Mouse (Mus musculus) midbrain, embryonic 15.5 days (tissue): Measurements from ENCODE around the gene Osbpl11. TPM values are rescaled to one million over a fixed set of nuclear protein-coding genes. Genes with fewer than 3 reads are reported as not detected.

Source experiments
- ATAC-seq: fragments of 200-750 bp; cut with Nextera tagmentation; replicated peaks from 2 replicates; pipeline ENCODE4 v1.8.0; 2017; ENCODE audit warnings: moderate TSS enrichment
- H3K27ac ChIP-seq: fragments of 300-500 bp; sonication (generic); 2 replicates; pipeline ENCODE4 v1.5.1; 2015; ENCODE audit warnings: mild to moderate bottlenecking, inconsistent platforms
- H3K27me3 ChIP-seq: fragments of 300-500 bp; sonication (generic); replicated peaks from 2 replicates; pipeline ENCODE4 v1.6.1; 2015; ENCODE audit warnings: inconsistent platforms
- H3K36me3 ChIP-seq: fragments of 300-500 bp; sonication (generic); replicated peaks from 2 replicates; pipeline ENCODE4 v1.6.1; 2015; ENCODE audit warnings: inconsistent platforms
- H3K4me1 ChIP-seq: fragments of 300-500 bp; sonication (generic); 2 replicates; pipeline ENCODE4 v1.6.1; 2015; ENCODE audit warnings: inconsistent platforms
- H3K4me2 ChIP-seq: fragments of 300-500 bp; sonication (generic); 2 replicates; pipeline ENCODE4 v1.6.1; 2015; ENCODE audit warnings: inconsistent platforms, mild to moderate bottlenecking, moderate library complexity
- H3K4me3 ChIP-seq: fragments of 300-500 bp; sonication (generic); 2 replicates; pipeline ENCODE4 v1.5.1; 2015; ENCODE audit warnings: mild to moderate bottlenecking, inconsistent platforms
- H3K9ac ChIP-seq: fragments of 300-500 bp; sonication (generic); 2 replicates; pipeline ENCODE4 v1.6.1; 2015; ENCODE audit warnings: mild to moderate bottlenecking, inconsistent platforms
- H3K9me3 ChIP-seq: fragments of 300-500 bp; sonication (generic); 2 replicates; pipeline ENCODE4 v1.6.1; 2016; ENCODE audit warnings: inconsistent platforms
- WGBS: fragments of 180-500 bp; shearing (Covaris S2); methylation state at CpG from one replicate; pipeline ENCODE4 v1.1.7; 2015; ENCODE audit warnings: mixed read lengths; 5-methylcytosine and 5-hydroxymethylcytosine counted together
- polyA plus RNA-seq: library from polyadenylated mRNA; unstranded; fragments of >200 nt; fragmentation: Nextera tagmentation; extraction: Ambion mirVana; gene quantifications from 2 replicates; pipeline ENCODE4 v1.2.1, GENCODE M21; 2015

Osbpl11 gene
- polyA plus RNA-seq, 1 experiment from 2014 or later, result 20.0 TPM

GRCm38 (mm10) chr16:33250651-33251120 is 65.8 kb downstream of the Osbpl11 start:
- Histone ChIP-seq H3K27ac (peak overlapping the region; percentile 3; the same call in 1 of the 2 replicates), H3K9ac (peak overlapping the region; percentile 95), H3K27me3 (no peaks in the 10 kb centered on the region), H3K4me1 (peaks cover 26% of the 10 kb centered on the region), H3K4me3 (peak overlapping the region; percentile 93), H3K4me2 (peak overlapping the region; percentile 85), H3K9me3 (no peaks in the 10 kb centered on the region), H3K36me3 (no peaks in the 10 kb centered on the region)
- WGBS, result 24% methylated on average over 9 of the region's 9 CpGs
- no peak; the same call in 1 of the 2 replicates for ATAC-seq

DNA sequence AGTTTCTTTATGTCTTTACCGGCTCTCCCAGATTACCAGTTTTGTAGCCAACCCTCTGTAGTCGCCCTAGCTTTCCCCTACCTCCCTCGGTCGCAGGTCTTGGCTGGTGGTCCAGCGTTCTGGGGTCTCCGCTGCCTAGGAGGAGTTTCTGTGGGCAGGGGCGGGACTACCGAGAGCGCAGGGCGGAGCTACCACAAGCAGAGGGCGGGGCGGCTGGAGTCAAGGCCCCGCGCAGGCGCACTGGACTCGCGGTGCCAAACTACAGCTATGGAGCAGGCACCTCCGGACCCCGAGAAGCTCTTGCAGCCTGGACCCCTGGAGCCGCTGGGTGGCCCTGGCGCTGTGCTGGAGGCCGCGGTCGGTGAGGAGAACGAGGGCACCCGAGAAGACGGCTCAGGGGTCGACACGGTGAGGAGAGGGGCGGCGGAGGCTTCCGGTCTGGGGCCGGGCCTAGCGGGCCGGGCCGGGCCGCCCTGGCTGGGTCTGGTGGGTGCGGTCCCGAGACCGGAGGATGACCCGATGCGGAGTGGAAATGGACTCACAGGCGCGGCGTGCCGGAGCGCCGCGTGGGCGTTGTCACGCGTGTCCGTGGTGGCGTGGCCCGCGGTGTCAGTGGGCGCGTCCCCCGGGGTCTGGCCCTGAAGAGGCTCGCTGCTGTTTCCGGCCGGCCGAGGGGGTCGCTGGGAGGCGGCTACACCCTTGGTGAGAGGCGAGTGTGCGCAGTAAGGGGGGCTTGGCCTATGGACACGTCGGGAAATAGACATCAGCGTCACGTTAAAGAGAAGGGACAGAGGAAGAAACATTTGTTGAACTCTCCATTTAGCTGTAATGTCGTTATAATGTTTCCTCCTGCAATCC is 66.6 kb downstream of the Osbpl11 start, which contains the start of gene Snx4:
TSS of gene Snx4 (plus strand) at position 249 of the 858 bp plus-strand sequence.
- peak within 1 kb of the TSS; percentile 83 for H3K27ac ChIP-seq
- H3K4me1 ChIP-seq, result peaks cover 27% of the 10 kb centered on the region
- H3K4me3 ChIP-seq, result peak within 1 kb of the TSS; percentile 93
- peak within 1 kb of the TSS; percentile 85 for H3K4me2 ChIP-seq
- no peaks in the 10 kb centered on the region for H3K36me3 ChIP-seq
- ATAC-seq, result peak; percentile 94
- no peaks in the 10 kb centered on the region for H3K27me3 ChIP-seq
- no peaks in the 10 kb centered on the region for H3K9me3 ChIP-seq
- H3K9ac ChIP-seq, result peak within 1 kb of the TSS; percentile 95
- WGBS, result under 1% methylated on average over 72 of the region's 72 CpGs

DNA sequence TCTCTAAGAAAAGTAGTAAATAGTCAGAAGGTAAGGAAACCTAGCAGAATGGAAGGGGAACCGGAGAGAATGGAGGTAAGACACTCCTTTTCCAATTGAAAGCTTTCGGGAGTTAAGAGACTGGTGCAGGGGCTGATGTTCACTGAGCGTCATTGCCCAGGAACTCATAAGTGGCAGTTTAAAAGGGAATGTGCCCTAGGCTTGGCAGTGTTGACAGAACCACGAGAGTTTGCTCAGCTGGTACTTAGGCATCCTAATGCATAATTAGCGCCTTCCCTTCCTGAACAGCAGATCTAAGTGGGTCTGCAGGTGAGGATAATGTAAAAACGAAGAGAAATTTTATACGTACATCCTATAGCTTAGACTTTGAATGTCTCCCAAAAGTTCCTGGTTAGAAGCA is 70.7 kb downstream of the Osbpl11 start:
- no peaks in the 10 kb centered on the region for H3K27me3 ChIP-seq
- H3K27ac ChIP-seq, result no peak overlapping the region
- 82% methylated on average over 7 of the region's 7 CpGs for WGBS
- no peak overlapping the region for H3K4me2 ChIP-seq
- H3K9me3 ChIP-seq, result no peaks in the 10 kb centered on the region
- no peak overlapping the region for H3K9ac ChIP-seq
- H3K4me3 ChIP-seq, result no peak overlapping the region
- no peaks in the 10 kb centered on the region for H3K36me3 ChIP-seq
- no peak for ATAC-seq
- H3K4me1 ChIP-seq, result peaks cover 27% of the 10 kb centered on the region

DNA sequence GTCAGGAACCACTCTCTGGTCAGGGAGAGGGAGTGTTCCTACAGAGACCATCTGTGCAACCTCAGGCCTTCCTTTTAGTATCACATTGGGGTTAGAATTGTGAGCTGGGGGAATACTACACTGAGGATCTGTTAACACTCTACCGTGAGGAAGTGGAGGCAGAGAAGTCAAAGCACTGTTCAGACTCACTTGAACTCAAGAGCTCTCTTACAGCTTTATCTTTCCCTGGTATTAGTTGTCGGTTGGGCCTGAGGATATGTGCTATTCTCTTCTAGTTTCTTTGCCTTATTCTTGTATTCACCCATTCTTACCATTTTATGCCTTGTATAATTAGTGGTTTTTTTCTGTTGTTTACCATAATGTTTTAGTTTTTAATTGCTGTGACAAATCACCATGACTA is 73.7 kb downstream of the Osbpl11 start:
- no peak for ATAC-seq
- 86% methylated on average over 2 of the region's 2 CpGs for WGBS

DNA sequence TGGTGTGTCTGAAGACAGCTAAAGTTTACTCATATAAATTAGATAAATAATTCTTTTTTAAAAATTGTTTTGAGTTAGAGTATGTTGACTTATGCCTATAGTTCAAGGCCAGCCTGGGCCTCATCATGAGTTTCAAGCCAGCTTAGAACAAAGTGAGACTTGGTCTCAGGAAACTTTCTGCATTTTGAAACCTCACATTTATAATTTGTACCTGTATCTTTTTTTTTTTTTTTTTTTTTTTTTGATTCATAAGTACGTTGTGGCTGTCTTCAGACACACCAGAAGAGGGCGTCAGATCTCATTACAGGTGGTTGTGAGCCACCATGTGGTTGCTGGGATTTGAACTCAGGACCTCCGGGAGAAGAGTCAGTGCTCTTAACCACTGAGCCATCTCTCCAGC is 75.0 kb downstream of the Osbpl11 start:
- H3K4me2 ChIP-seq, result no peak overlapping the region
- H3K4me1 ChIP-seq, result peaks cover 7% of the 10 kb centered on the region; the same call in 1 of the 2 replicates
- H3K36me3 ChIP-seq, result no peaks in the 10 kb centered on the region; the same call in 1 of the 2 replicates
- H3K27ac ChIP-seq, result no peak overlapping the region
- no peak for ATAC-seq
- no peak overlapping the region for H3K9ac ChIP-seq
- no peaks in the 10 kb centered on the region for H3K27me3 ChIP-seq
- H3K4me3 ChIP-seq, result no peak overlapping the region
- WGBS, result 78% methylated on average over 3 of the region's 3 CpGs
- H3K9me3 ChIP-seq, result no peaks in the 10 kb centered on the region

More for the DNA sequence above, 73.7 kb downstream of the Osbpl11 start:
- peaks cover 10% of the 10 kb centered on the region for H3K4me1 ChIP-seq
- no peak overlapping the region for H3K4me2 ChIP-seq
- no peaks in the 10 kb centered on the region for H3K9me3 ChIP-seq
- H3K36me3 ChIP-seq, result no peaks in the 10 kb centered on the region
- no peak overlapping the region for H3K4me3 ChIP-seq
- no peaks in the 10 kb centered on the region for H3K27me3 ChIP-seq
- H3K27ac ChIP-seq, result no peak overlapping the region
- no peak overlapping the region for H3K9ac ChIP-seq

GRCm38 (mm10) chr16:33260825-33261224 is 76.0 kb downstream of the Osbpl11 start:
- 85% methylated on average over 8 of the region's 8 CpGs for WGBS
- ATAC-seq, result no peak
- no peaks in the 10 kb centered on the region for H3K27me3 ChIP-seq

GRCm38 (mm10) chr16:33261584-33262061 is 76.8 kb downstream of the Osbpl11 start:
- Histone ChIP-seq H3K4me2 (no peak overlapping the region), H3K4me1 (no peaks in the 10 kb centered on the region), H3K27me3 (no peaks in the 10 kb centered on the region), H3K27ac (no peak overlapping the region), H3K36me3 (peaks cover 7% of the 10 kb centered on the region; the same call in 1 of the 2 replicates), H3K4me3 (no peak overlapping the region), H3K9ac (no peak overlapping the region), H3K9me3 (no peaks in the 10 kb centered on the region)
- no peak for ATAC-seq
- 85% methylated on average over 2 of the region's 2 CpGs for WGBS

More at GRCm38 (mm10) chr16:33260825-33261224, 76.0 kb downstream of the Osbpl11 start:
- Histone ChIP-seq H3K4me3 (no peak overlapping the region), H3K9me3 (no peaks in the 10 kb centered on the region), H3K4me1 (no peaks in the 10 kb centered on the region), H3K4me2 (no peak overlapping the region), H3K36me3 (no peaks in the 10 kb centered on the region; the same call in 1 of the 2 replicates), H3K9ac (no peak overlapping the region), H3K27ac (no peak overlapping the region)

DNA sequence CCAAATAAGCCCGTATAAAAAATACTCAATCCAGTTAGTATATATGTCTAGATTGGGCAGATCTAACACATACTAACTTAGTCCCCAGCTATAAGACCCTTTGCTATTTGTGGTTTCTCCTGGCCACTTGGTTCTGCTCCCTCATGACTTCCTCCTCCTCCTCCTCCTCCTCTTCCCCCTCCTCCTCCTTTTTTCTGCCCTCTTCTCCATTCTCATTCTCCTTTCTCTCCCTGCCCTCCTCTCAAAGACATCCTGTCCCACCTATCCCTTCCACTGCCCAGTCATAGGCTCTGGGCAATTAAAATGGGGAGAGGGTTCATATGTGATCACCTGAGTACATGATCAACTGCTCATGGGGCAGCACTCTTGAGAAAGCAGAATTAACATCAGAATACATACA is 77.2 kb downstream of the Osbpl11 start:
- 94% methylated on average over 1 of the region's 1 CpGs for WGBS
- no peak for ATAC-seq
- peaks cover 8% of the 10 kb centered on the region; the same call in 1 of the 2 replicates for H3K36me3 ChIP-seq
- H3K9me3 ChIP-seq, result no peaks in the 10 kb centered on the region
- H3K27ac ChIP-seq, result no peak overlapping the region
- no peaks in the 10 kb centered on the region for H3K4me1 ChIP-seq
- H3K4me2 ChIP-seq, result no peak overlapping the region
- H3K9ac ChIP-seq, result no peak overlapping the region
- no peaks in the 10 kb centered on the region for H3K27me3 ChIP-seq
- H3K4me3 ChIP-seq, result no peak overlapping the region

- no peaks in the 10 kb centered on the region for H3K27me3 ChIP-seq
- no peak overlapping the region for H3K27ac ChIP-seq
- no peak overlapping the region for H3K9ac ChIP-seq
- 91% methylated on average over 9 of the region's 9 CpGs for WGBS
- peaks cover 18% of the 10 kb centered on the region for H3K36me3 ChIP-seq
- no peak overlapping the region for H3K4me3 ChIP-seq
- no peaks in the 10 kb centered on the region for H3K4me1 ChIP-seq
- no peak for ATAC-seq
- H3K4me2 ChIP-seq, result no peak overlapping the region
- H3K9me3 ChIP-seq, result no peaks in the 10 kb centered on the region
These were observed 82.9 kb downstream of the Osbpl11 start for GRCm38 (mm10) chr16:33267616-33268253.

GRCm38 (mm10) chr16:33271824-33272223 is 87.0 kb downstream of the Osbpl11 start:
- Histone ChIP-seq H3K9ac (no peak overlapping the region), H3K9me3 (no peaks in the 10 kb centered on the region), H3K27me3 (no peaks in the 10 kb centered on the region), H3K4me2 (no peak overlapping the region), H3K27ac (no peak overlapping the region), H3K36me3 (peaks cover 18% of the 10 kb centered on the region), H3K4me1 (no peaks in the 10 kb centered on the region), H3K4me3 (no peak overlapping the region)
- ATAC-seq, result no peak
- 93% methylated on average over 4 of the region's 4 CpGs for WGBS

DNA sequence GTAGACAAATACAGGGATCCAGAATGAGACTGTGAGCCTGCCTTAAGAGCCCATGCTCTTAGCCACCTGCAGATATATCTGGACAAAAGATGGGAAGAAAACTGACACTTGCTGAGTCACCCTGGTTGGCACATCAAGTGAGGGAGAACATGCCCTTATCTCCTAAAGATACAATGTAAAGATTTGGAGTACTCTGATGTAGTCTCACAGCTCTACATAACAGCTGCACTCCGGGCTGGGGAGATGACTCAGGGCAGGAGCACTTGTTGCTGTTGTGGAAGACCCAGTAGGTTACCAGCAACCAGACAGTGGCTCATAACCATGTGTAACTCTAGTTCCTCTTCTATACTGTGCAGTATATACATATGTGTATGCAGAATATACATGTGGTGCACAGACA is 98.2 kb downstream of the Osbpl11 start:
- no peaks in the 10 kb centered on the region for H3K9me3 ChIP-seq
- 90% methylated on average over 1 of the region's 1 CpGs for WGBS
- no peak overlapping the region for H3K4me3 ChIP-seq
- no peak overlapping the region for H3K9ac ChIP-seq
- H3K4me1 ChIP-seq, result no peaks in the 10 kb centered on the region
- no peaks in the 10 kb centered on the region for H3K27me3 ChIP-seq
- H3K4me2 ChIP-seq, result no peak overlapping the region
- no peak for ATAC-seq
- no peak overlapping the region for H3K27ac ChIP-seq
- H3K36me3 ChIP-seq, result peaks cover 34% of the 10 kb centered on the region; the same call in 1 of the 2 replicates

DNA sequence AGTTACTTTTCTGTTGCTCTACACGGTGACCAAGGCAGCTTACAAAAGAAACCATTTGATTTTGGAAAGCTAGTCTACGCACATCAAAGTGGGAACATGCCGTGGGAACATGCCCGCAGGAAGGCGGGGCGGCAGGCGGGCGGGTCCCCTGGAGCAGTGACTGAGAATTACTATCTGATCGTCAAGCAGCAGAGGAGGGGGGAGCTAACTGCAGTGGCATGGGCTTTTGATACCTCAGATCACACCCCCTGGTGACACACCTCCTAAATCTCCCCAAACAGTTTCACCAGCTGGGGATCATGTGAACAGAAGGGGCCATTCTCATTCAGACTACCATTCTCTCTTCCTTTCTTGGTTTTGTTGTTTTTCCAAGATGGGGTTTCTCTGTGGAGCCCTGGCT is 103.7 kb downstream of the Osbpl11 start:
- H3K27me3 ChIP-seq, result no peaks in the 10 kb centered on the region
- H3K36me3 ChIP-seq, result peaks cover 53% of the 10 kb centered on the region

More for the DNA sequence above, 103.7 kb downstream of the Osbpl11 start:
- Histone ChIP-seq H3K4me1 (no peaks in the 10 kb centered on the region), H3K27ac (no peak overlapping the region), H3K4me2 (no peak overlapping the region), H3K4me3 (no peak overlapping the region), H3K9me3 (no peaks in the 10 kb centered on the region), H3K9ac (no peak overlapping the region)
- ATAC-seq, result no peak
- WGBS, result 83% methylated on average over 9 of the region's 9 CpGs
